Mouse (Mus musculus) heart, adult 2 months (tissue): Measurements from ENCODE around the gene Usp49. TPM values are rescaled to one million over a fixed set of nuclear protein-coding genes. Genes with fewer than 3 reads are reported as not detected.
A peak's percentile ranks its signal among the peaks of the same experiment; 100 is the strongest.
"Not testable (repeated sequence)": the region's sequence is repeated elsewhere in the genome, so short reads cannot be mapped to it uniquely, and the experiment has no call there.

Source experiments
- DNase-seq, 2 experiments: peaks; one replicate each; pipeline ENCODE4 v3.0.0; 2021
- H3K27ac ChIP-seq: fragments of 200-600 bp; 2 replicates; pipeline ENCODE4 v1.8.1; 2022
- H3K27me3 ChIP-seq: fragments of 200-500 bp; 2 replicates; pipeline ENCODE4 v1.6.1; 2012; ENCODE audit warnings: mild to moderate bottlenecking, low read length, inconsistent platforms, mixed read lengths; ENCODE audit not compliant: control insufficient read depth, insufficient read depth
- H3K36me3 ChIP-seq: fragments of 200-500 bp; 2 replicates; pipeline ENCODE4 v1.6.1; 2012; ENCODE audit warnings: low read length, inconsistent platforms; ENCODE audit not compliant: control insufficient read depth, insufficient read depth
- H3K4me1 ChIP-seq: fragments of 200-500 bp; 2 replicates; pipeline ENCODE4 v1.6.1; 2011; ENCODE audit warnings: low read length; ENCODE audit not compliant: control insufficient read depth, insufficient read depth
- H3K4me3 ChIP-seq: fragments of 200-600 bp; 2 replicates; pipeline ENCODE4 v1.8.1; 2022
- H3K79me2 ChIP-seq: fragments of 200-500 bp; replicated peaks from 2 replicates; pipeline ENCODE4 v1.6.1; 2012; ENCODE audit warnings: mild to moderate bottlenecking, inconsistent platforms, low read length, moderate library complexity, mixed read lengths; ENCODE audit not compliant: control insufficient read depth, insufficient read depth
- H3K9ac ChIP-seq: fragments of 200-500 bp; 2 replicates; pipeline ENCODE4 v1.6.1; 2012; ENCODE audit warnings: low read depth, mild to moderate bottlenecking, control low read depth, inconsistent platforms, low read length, mixed read lengths
- CTCF ChIP-seq: fragments of 200-600 bp; IDR thresholded peaks from 2 replicates; pipeline ENCODE4 v1.8.1; 2022; ENCODE audit warnings: antibody characterized with exemption, mild to moderate bottlenecking, moderate library complexity
- EP300 ChIP-seq: fragments of 200-500 bp; IDR thresholded peaks from 2 replicates; pipeline ENCODE4 v1.6.1; 2011; ENCODE audit warnings: low read depth, low read length, control low read depth; ENCODE audit not compliant: insufficient read depth
- POLR2A ChIP-seq: fragments of 200-500 bp; IDR thresholded peaks from 2 replicates; pipeline ENCODE4 v1.6.1; 2011; ENCODE audit warnings: mild to moderate bottlenecking, low read depth, low read length, control low read depth; ENCODE audit not compliant: insufficient read depth
- WGBS: fragments of 180-500 bp; shearing (Covaris S2); methylation state at CpG from one replicate; pipeline ENCODE4 v1.1.7; 2018; 5-methylcytosine and 5-hydroxymethylcytosine counted together
- intact Hi-C: fragments of 180-260 bp; cut with DNase I; formaldehyde crosslinking; loops from one replicate; pipeline ENCODE4 v1.15.1; 2025
- polyA plus RNA-seq: library from polyadenylated mRNA; depleted of rRNA; stranded (reverse); fragments of >200 nt; gene quantifications from 2 replicates; pipeline ENCODE4 v1.2.3, GENCODE M21; 2012
- total RNA-seq, 2 experiments: library from RNA; stranded (reverse); gene quantifications; 2 replicates each; pipeline ENCODE4 v1.2.3; 2021

The Usp49 gene
- total and polyA plus RNA-seq, 3 experiments: 2.9 to 3.6 (median 3.4) TPM

GRCm38 (mm10) chr17:47597261-47597660 lies 33.2 kb upstream of the Usp49 start:
- Histone ChIP-seq H3K4me1 (peaks cover 16% of the 10 kb centered on the region), H3K36me3 (peaks cover 3% of the 10 kb centered on the region; the same call in 1 of the 2 replicates), H3K27ac (peak overlapping the region; percentile 91), H3K9ac (peak overlapping the region; percentile 2; the same call in 1 of the 2 replicates), H3K79me2 (no peaks in the 10 kb centered on the region; the same call in 1 of the 2 replicates), H3K4me3 (no peak overlapping the region), H3K27me3 (no peaks in the 10 kb centered on the region)
- TF ChIP-seq EP300 (no peak), POLR2A (no peak), CTCF (no peak)
- 40% methylated on average over 13 of the region's 13 CpGs for WGBS
- DNase-seq: peak in 1 of 2 experiments; percentile 40
- intact Hi-C loops: no loop called here

GRCm38 (mm10) chr17:47597838-47598579 lies 32.5 kb upstream of the Usp49 start:
- DNase-seq: peak; percentile 45 to 53
- Histone ChIP-seq H3K36me3 (peaks cover 3% of the 10 kb centered on the region; the same call in 1 of the 2 replicates), H3K4me3 (no peak overlapping the region), H3K27ac (peak overlapping the region; percentile 91), H3K27me3 (no peaks in the 10 kb centered on the region), H3K4me1 (peaks cover 16% of the 10 kb centered on the region), H3K9ac (no peak overlapping the region), H3K79me2 (no peaks in the 10 kb centered on the region; the same call in 1 of the 2 replicates)
- 16% methylated on average over 10 of the region's 10 CpGs for WGBS
- intact Hi-C loops: no loop called here
- TF ChIP-seq CTCF (peak; percentile 80), POLR2A (no peak), EP300 (no peak)

- H3K9ac ChIP-seq, H3K79me2 ChIP-seq, H3K4me3 ChIP-seq, DNase-seq, intact Hi-C loops, H3K36me3 ChIP-seq, H3K27me3 ChIP-seq: not testable (repeated sequence)
- 66% methylated on average over 10 of the region's 10 CpGs for WGBS
- Histone ChIP-seq H3K4me1 (peaks cover 16% of the 10 kb centered on the region), H3K27ac (peak overlapping the region; percentile 80)
Observed at GRCm38 (mm10) chr17:47598580-47599304, 31.7 kb upstream of the Usp49 start.

- TF ChIP-seq CTCF (no peak), EP300 (0 out of 2 replicates have a peak, but pooled peaks have one; percentile 40), POLR2A (peak; percentile 49)
- H3K79me2 ChIP-seq: no peaks in the 10 kb centered on the region
- peaks cover 3% of the 10 kb centered on the region; the same call in 1 of the 2 replicates for H3K36me3 ChIP-seq
- H3K4me3 ChIP-seq: no peak overlapping the region
- H3K4me1 ChIP-seq: peaks cover 15% of the 10 kb centered on the region
- intact Hi-C loops: no loop called here
- H3K9ac ChIP-seq: no peak overlapping the region
- 55% methylated on average over 11 of the region's 11 CpGs for WGBS
- H3K27me3 ChIP-seq: no peaks in the 10 kb centered on the region
- peak in 1 of 2 experiments; percentile 45 for DNase-seq
- peak overlapping the region; percentile 80 for H3K27ac ChIP-seq
Observed at GRCm38 (mm10) chr17:47599511-47600297, 30.8 kb upstream of the Usp49 start.

- Histone ChIP-seq H3K9ac (no peak overlapping the region), H3K4me3 (no peak overlapping the region), H3K79me2 (no peaks in the 10 kb centered on the region), H3K4me1 (peaks cover 13% of the 10 kb centered on the region), H3K27ac (peak overlapping the region; percentile 80), H3K27me3 (no peaks in the 10 kb centered on the region), H3K36me3 (peaks cover 3% of the 10 kb centered on the region; the same call in 1 of the 2 replicates)
- no peak for DNase-seq
- WGBS: 61% methylated on average over 13 of the region's 13 CpGs
- intact Hi-C loops: no loop called here
- no peak for TF ChIP-seq EP300
Observed at GRCm38 (mm10) chr17:47600601-47601388, 29.7 kb upstream of the Usp49 start.
